Mouse (Mus musculus) embryonic fibroblast, embryonic 13.5 days (primary cell): ENCODE results near the gene Thnsl2. TPM values are rescaled to one million over a fixed set of nuclear protein-coding genes. Genes with fewer than 3 reads are reported as not detected.

Experiments
- H3K27ac ChIP-seq: 2 replicates; pipeline ENCODE4 v1.5.1; 2012; ENCODE audit warnings: low read length, control low read depth, inconsistent platforms; ENCODE audit not compliant: insufficient read depth
- H3K4me1 ChIP-seq: 2 replicates; pipeline ENCODE4 v1.6.1; 2011; ENCODE audit warnings: low read length; ENCODE audit not compliant: control insufficient read depth, insufficient read depth
- H3K4me3 ChIP-seq: 2 replicates; pipeline ENCODE4 v1.5.1; 2011; ENCODE audit warnings: mild to moderate bottlenecking, control low read depth, low read length; ENCODE audit not compliant: insufficient read depth
- CTCF ChIP-seq: IDR thresholded peaks from 2 replicates; pipeline ENCODE4 v1.5.1; 2011; ENCODE audit warnings: mild to moderate bottlenecking, control low read depth, low read length, moderate library complexity, borderline replicate concordance; ENCODE audit not compliant: insufficient read depth
- POLR2A ChIP-seq: IDR thresholded peaks from 2 replicates; pipeline ENCODE4 v1.6.1; 2011; ENCODE audit warnings: low read depth, mild to moderate bottlenecking, control low read depth, low read length, moderate library complexity
- polyA plus RNA-seq: library from polyadenylated mRNA; stranded (reverse); fragments of >200 nt; gene quantifications from 2 replicates; pipeline ENCODE4 v1.2.4, GENCODE M21; 2011; ENCODE audit warnings: low read depth; ENCODE audit not compliant: missing spikeins, insufficient read length

Gene Thnsl2
- polyA plus RNA-seq, 1 experiment, result 6.1 TPM

DNA sequence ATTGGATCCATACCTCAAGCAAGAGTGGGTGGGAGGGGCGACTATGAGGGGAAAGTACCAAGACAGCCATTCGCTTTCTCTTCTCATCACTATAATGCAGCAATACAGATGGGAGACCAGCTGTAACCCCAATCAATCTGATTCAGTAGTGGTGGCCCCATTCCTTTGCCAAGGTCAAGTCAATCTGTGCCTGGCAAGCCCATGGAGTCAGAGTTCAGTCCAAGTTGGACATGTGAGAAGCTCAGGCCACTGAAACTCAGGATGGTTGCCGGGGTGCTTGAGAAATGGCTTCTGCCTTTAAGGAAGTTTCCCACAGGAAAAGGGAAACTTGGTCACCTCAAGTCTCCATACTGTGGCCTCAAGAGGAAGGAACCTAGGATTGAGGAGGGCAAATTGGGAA lies 9.2 kb downstream of the Thnsl2 start:
- Histone ChIP-seq H3K27ac (no peak overlapping the region), H3K4me1 (no peaks in the 10 kb centered on the region), H3K4me3 (no peak overlapping the region)
- TF ChIP-seq POLR2A (no peak), CTCF (no peak)

DNA sequence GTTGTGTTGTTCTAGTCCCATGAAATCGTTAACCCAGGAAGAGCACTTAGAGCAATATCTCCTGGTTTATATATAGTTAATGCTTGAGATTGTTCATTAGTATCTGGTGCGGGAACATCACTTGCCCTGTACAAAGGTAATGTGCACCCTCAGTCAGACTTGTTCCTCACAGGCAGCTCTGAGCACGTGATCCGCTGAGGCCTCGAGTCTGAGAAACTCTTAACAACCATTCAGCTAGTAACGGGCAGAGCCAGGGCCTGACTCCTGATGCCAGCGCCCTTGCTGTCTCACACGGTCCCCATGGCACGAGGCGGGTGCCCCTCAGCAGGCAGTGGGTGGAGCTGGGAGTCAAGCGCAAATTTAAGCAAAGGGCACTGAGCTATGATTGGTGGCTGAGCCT lies 10.7 kb downstream of the Thnsl2 start:
- Histone ChIP-seq H3K4me3 (no peak overlapping the region), H3K4me1 (no peaks in the 10 kb centered on the region), H3K27ac (no peak overlapping the region)
- no peak for TF ChIP-seq POLR2A
- TF ChIP-seq CTCF, result no peak

DNA sequence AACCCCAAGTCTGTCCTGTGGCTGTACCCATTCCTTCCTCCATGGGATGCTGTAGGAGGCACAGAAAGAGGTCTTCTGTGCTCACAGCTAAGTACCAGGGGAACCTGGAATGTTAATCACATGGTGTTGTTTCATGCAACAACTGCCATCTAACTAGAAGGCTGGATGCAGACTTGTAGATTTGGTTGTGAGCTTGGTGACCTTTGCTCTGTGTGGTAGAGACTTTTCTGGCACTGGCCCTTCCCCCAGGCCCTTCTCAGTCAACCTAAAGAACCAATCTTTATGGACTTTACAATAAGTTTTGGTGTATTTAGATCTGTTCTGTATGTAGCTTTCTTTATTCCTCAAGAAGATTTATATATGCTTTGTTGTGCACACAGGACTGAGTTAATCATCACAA lies 13.2 kb downstream of the Thnsl2 start:
- Histone ChIP-seq H3K27ac (no peak overlapping the region), H3K4me1 (no peaks in the 10 kb centered on the region), H3K4me3 (no peak overlapping the region)
- TF ChIP-seq POLR2A, result no peak
- TF ChIP-seq CTCF, result no peak

DNA sequence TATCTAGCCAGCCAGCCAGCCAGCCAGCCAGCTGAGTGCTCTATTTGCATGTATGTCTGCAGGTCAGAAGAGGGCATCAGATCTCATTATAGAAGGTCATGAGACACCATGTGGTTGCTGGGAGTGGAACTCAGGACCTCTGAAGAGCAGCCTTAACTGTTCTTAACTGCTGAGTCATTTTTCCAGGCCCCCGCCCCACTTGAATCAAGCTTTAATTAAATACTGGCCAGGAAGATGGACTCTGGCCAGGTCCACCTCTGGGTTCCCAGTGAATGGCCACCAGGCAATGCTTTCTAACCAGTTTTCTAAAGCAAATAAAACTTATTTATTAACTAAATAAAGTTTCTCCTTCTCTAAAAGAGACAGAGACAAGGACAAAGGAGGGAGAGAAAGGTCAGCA lies 14.0 kb downstream of the Thnsl2 start:
- H3K4me3 ChIP-seq, result no peak overlapping the region
- no peaks in the 10 kb centered on the region for H3K4me1 ChIP-seq
- H3K27ac ChIP-seq, result no peak overlapping the region
- TF ChIP-seq CTCF, result no peak

DNA sequence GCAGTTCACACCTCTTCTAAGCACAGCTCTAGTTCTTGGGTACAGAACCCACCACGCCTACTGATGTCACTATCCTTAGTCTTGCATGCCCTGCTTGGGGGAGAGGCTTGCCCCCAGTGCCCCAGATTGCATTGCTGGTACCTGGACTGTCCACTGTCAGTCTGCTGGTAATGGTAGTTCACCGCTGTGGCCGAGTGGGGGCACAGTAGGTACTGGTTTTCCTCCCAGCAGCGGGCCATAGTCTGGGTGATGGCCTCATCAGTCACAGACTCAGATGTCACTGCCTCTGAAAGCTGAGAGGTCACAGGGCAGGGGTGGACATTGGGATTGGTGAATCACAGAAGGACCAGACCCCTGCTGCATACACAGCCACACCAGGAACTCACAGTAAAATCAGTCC lies 15.2 kb downstream of the Thnsl2 start:
- no peak for TF ChIP-seq POLR2A
- TF ChIP-seq CTCF, result no peak
- no peaks in the 10 kb centered on the region for H3K4me1 ChIP-seq
- H3K27ac ChIP-seq, result no peak overlapping the region
- H3K4me3 ChIP-seq, result no peak overlapping the region

DNA sequence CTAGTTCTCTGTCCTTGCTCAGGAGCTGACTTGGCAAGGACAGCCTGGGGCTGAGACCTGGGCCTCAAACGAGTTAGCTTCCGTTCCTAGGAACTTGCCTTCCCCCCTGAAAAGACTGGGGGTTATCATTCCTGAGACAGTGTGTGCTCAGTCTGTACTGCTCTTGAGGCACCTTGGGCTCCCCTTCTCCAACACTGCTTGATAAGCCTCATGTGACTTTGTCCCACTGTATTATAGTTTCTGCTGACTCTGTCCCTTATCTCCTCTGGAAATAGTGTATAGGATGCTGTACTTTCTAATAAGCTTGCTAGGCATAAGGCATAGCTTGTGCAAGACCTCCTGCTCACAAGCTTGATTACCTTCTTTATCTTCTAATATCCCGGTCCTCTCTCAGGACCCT lies 17.9 kb downstream of the Thnsl2 start:
- TF ChIP-seq CTCF (no peak), POLR2A (no peak)
- Histone ChIP-seq H3K4me1 (no peaks in the 10 kb centered on the region), H3K27ac (no peak overlapping the region), H3K4me3 (no peak overlapping the region)

DNA sequence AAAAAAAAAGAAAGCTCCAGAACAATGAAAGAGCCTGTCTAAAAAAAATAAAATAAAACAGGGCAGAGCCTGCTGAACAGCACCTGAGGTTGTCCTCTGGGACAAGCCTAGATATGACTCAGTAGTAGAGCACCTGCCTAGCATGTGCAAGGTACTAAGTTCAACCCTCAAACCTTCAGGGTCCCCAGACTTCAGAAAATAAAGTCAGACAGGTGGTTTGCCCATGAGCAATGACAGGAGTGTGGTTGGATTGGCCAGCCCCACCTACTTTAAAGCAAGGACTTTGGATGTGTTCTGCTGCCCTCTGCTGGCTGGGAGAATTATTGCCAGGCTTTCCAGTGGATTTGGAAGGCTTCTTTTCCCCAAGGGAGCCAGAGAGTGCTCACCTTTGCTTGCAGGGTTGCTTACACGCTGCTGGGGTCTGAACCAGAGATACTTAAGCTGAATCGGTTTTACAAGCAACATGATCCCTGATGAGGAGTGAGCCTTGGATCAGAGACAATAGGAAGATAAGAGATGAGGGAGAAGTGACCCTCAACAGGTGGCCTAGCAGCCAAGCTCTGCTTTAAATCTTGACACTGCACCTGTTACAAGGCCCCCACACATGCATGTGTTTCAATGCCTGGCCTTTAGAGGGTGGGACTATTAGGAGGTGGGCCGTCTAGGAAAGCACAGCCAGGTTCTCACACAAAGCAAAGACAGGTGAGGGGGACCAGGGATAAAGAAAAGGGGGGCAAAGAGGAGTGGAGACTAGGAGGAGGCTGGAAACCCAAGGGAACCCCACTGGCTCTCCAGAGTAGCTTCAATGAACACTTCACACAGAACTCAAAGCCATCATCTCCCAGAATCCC lies 19.0 kb downstream of the Thnsl2 start:
- Histone ChIP-seq H3K4me1 (no peaks in the 10 kb centered on the region), H3K4me3 (no peak overlapping the region), H3K27ac (no peak overlapping the region)
- peak; percentile 43; the same call in 1 of the 2 replicates for TF ChIP-seq CTCF
- no peak for TF ChIP-seq POLR2A

DNA sequence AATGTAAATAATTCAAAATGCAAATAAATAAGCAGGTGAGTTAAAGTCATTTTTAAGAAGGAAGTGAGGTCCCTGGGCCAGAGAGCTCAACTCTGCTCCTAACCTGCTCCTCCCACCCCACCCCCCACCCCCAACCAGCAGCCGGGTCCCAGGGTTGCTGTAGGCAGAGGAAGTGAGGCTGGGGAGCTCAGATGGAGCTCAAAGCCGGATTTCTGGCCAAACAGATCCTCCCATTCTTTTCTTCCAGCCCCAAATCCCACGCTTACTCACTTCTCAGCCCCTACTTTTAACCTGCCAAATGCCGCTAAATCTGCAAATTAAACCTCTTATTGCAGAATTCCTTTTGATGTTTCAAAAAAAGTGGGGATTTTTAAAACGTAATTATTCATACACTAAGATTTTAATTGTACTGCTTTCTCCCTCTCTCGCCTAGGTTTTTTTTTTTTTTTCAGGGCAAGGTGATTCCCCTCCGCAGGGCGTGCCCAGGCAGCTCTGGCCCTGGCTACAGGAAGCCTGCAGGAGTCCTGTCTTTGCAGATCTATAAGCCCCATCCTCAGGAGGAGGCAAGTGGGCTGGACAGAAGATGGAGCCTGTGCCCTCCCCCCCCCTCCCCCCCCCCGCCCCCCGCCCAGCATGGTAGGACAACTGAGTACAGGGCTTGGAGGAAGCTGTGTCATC lies 24.5 kb downstream of the Thnsl2 start:
- Histone ChIP-seq H3K4me1 (no peaks in the 10 kb centered on the region), H3K4me3 (no peak overlapping the region)
- TF ChIP-seq POLR2A, result no peak
- TF ChIP-seq CTCF, result no peak

DNA sequence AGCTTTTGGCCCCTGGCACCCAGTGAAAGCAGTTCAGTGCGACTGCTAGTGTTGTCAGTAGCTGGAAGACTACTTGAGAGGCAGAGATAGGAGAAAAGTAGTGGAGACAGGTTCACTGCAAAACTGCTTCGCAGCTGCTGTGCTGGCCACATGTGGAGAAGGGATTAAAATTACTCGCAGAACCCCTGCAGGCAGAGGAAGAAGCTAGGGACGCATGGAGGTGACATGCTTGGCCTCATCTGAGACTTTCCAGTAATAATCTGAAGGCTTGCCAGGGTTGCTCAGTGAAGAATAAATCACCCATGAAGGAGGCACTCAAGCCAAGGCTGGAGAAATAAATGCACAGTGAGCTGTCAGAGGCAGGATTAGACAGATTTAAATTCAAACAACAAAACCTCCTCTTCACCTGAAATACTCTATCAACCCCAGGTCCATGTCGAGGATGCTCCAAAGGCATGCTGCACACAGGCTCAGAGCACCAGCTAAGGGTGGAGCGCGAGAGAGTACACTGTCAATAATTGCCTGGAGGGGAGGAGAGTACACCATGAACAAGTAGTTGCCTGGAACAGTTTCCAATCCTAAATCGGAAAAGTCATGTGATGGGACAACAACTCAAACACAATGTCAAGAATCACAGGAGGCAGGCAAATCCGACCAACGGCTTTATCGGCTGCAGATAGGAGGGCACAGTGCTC lies 32.7 kb downstream of the Thnsl2 start:
- Histone ChIP-seq H3K4me3 (no peak overlapping the region), H3K27ac (no peak overlapping the region), H3K4me1 (no peaks in the 10 kb centered on the region)
- TF ChIP-seq POLR2A (no peak), CTCF (no peak)

More for the DNA sequence above, 24.5 kb downstream of the Thnsl2 start:
- no peak overlapping the region for H3K27ac ChIP-seq
